Mouse (Mus musculus): ENCODE data around the gene Plcg2. TPM values are rescaled to one million over a fixed set of nuclear protein-coding genes. Genes with fewer than 3 reads are reported as not detected.

Plcg2 gene
- polyA plus RNA-seq, 1 experiment from 2014 or later: 2.4 TPM

DNA sequence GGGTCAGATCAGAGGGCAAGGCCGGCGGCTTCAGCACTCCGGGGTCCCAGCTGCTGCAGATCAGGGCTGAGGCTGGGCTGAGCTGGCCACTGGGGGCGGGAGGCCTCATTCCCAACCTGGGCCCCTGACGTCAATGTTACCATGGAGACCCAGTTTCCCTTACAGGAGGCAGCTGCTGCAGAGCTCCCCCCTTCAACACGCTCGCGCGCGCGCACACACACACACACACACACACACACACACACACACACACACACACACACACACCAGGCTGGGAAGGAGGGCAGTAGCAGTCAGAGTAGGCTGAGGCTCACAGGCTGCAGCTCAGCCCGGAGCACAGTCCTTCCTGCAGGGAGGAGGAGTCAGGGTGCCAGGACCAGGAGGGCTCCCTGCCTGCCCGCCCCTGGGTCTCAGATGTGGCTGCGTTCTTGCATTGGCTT lies 27.7 kb upstream of the Plcg2 start:
- TF ChIP-seq CTCF (IDR thresholded peaks at IDR 0.05; ENCODE audit: low read depth) (peak; percentile 40; the same call in 1 of the 2 replicates), EP300 (optimal IDR thresholded peaks at IDR 0.05) (no peak)
- Histone ChIP-seq H3K4me2 (replicated peaks; ENCODE audit: low read depth) (peak overlapping the region; percentile 42), H3K27ac (replicated peaks) (0 out of 2 replicates have a peak overlapping the region, but pooled peaks have one; percentile 18), H3K27me3 (ENCODE audit: control insufficient read depth, insufficient read depth, low read length) (no peaks in the 10 kb centered on the region), H3K9me3 (ENCODE audit: control insufficient read depth, low read length) (no peaks in the 10 kb centered on the region), H3K4me3 (ENCODE audit: low read depth, low read length) (no peak overlapping the region), H3K9ac (ENCODE audit: low read length) (no peak overlapping the region; the same call in 1 of the 2 replicates), H3K36me3 (ENCODE audit: control insufficient read depth, insufficient read depth, low read length) (no peaks in the 10 kb centered on the region), H3K4me1 (replicated peaks; ENCODE audit: control insufficient read depth, insufficient read depth) (no peaks in the 10 kb centered on the region)
- under 1% methylated on average over 10 of the region's 14 CpGs for WGBS
- DNase-seq (ENCODE audit: low spot score) (peak; percentile 75), ATAC-seq (ENCODE audit: low FRiP score, low TSS enrichment) (peak; percentile 74)

DNA sequence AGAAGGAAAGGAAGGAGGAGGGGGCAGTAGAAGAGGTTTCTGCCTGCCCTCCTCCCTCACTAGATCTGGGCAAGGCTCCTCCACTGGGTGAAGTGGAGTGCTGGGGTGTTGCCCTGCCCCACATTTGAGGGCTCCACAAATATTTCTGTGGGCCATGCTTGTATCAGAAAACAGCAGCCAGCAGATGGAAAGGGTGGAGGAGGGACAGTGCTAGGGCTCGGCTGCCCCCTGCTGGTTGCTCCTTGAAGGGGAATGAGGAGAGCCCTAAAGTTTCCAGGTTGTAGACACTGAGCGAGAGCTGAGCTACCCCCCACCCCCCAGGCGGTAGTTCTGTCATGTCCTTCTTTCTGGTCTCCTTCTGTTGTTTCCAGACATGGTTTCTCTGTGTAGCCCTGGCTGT lies 26.9 kb upstream of the Plcg2 start:
- no peaks in the 10 kb centered on the region for H3K4me1 ChIP-seq (replicated peaks; ENCODE audit: control insufficient read depth, insufficient read depth)

DNA sequence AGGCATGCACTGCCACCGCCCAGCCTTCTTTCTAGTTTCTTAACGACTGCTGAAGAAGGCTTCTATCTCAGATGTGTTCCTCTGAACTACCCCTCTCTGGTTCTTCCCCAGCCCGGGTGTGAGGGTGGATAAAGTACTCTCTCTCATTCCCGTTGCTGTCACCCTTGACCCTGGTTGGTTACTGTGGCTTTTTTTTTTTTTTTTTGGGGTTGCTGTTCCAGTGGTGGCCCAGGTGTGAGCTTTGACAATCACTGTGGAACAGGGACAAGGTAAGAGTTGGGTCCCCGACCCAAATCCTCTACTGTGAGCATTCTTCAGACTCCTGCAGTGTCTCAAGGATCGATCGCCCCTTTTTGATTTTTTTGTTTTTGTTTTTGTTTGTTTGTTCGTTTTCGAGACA lies 26.4 kb upstream of the Plcg2 start:
- 70% methylated on average over 9 of the region's 9 CpGs for WGBS
- ATAC-seq (ENCODE audit: low FRiP score, low TSS enrichment): no peak
- no peaks in the 10 kb centered on the region for H3K27me3 ChIP-seq (ENCODE audit: control insufficient read depth, insufficient read depth, low read length)

More for the DNA sequence above, 26.9 kb upstream of the Plcg2 start:
- TF ChIP-seq EP300 (optimal IDR thresholded peaks at IDR 0.05): no peak
- TF ChIP-seq CTCF (IDR thresholded peaks at IDR 0.05; ENCODE audit: low read depth): peak; percentile 86
- ATAC-seq (ENCODE audit: low FRiP score, low TSS enrichment) (peak; percentile 59), DNase-seq (ENCODE audit: low spot score) (peak; percentile 82)
- H3K4me2 ChIP-seq (replicated peaks; ENCODE audit: low read depth): no peak overlapping the region
- no peak overlapping the region for H3K27ac ChIP-seq (replicated peaks)
- H3K9me3 ChIP-seq (ENCODE audit: control insufficient read depth, low read length): no peaks in the 10 kb centered on the region
- 33% methylated on average over 3 of the region's 3 CpGs for WGBS
- no peak overlapping the region for H3K9ac ChIP-seq (ENCODE audit: low read length)
- H3K27me3 ChIP-seq (ENCODE audit: control insufficient read depth, insufficient read depth, low read length): no peaks in the 10 kb centered on the region
- H3K4me3 ChIP-seq (ENCODE audit: low read depth, low read length): no peak overlapping the region
- H3K36me3 ChIP-seq (ENCODE audit: control insufficient read depth, insufficient read depth, low read length): no peaks in the 10 kb centered on the region

DNA sequence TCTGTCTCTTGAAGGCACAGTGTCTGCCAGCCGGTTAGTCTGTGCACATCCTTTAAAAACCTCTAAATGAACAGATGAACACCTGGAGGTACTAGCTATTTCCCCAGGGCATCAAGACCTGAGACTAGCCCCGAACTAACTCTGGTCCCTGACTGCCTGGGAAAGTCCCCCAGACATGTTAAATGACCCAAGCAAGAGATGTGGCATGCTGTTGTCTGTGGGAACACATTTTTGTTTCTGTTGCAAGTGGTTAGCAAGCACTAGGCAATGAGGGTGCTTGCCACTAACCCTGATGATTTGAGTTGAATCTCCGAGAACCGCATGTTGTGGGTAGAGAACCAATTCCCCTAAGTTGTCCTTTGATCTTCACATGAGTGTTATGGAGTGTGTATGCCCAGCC lies 25.8 kb upstream of the Plcg2 start:
- H3K4me2 ChIP-seq (replicated peaks; ENCODE audit: low read depth): no peak overlapping the region
- no peaks in the 10 kb centered on the region for H3K36me3 ChIP-seq (ENCODE audit: control insufficient read depth, insufficient read depth, low read length)
- no peak overlapping the region for H3K9ac ChIP-seq (ENCODE audit: low read length)
- H3K27ac ChIP-seq (replicated peaks): no peak overlapping the region
- H3K9me3 ChIP-seq (ENCODE audit: control insufficient read depth, low read length): no peaks in the 10 kb centered on the region
- DNase-seq (ENCODE audit: low spot score) (no peak), ATAC-seq (ENCODE audit: low FRiP score, low TSS enrichment) (no peak)
- H3K27me3 ChIP-seq (ENCODE audit: control insufficient read depth, insufficient read depth, low read length): no peaks in the 10 kb centered on the region
- TF ChIP-seq CTCF (IDR thresholded peaks at IDR 0.05; ENCODE audit: low read depth) (no peak), EP300 (optimal IDR thresholded peaks at IDR 0.05) (no peak)
- H3K4me3 ChIP-seq (ENCODE audit: low read depth, low read length): no peak overlapping the region
- WGBS: 90% methylated on average over 4 of the region's 4 CpGs
- H3K4me1 ChIP-seq (replicated peaks; ENCODE audit: control insufficient read depth, insufficient read depth): no peaks in the 10 kb centered on the region

More for the DNA sequence above, 26.4 kb upstream of the Plcg2 start:
- H3K4me1 ChIP-seq (replicated peaks; ENCODE audit: control insufficient read depth, insufficient read depth): no peaks in the 10 kb centered on the region
- TF ChIP-seq EP300 (optimal IDR thresholded peaks at IDR 0.05) (no peak), CTCF (IDR thresholded peaks at IDR 0.05; ENCODE audit: low read depth) (no peak)
- H3K9ac ChIP-seq (ENCODE audit: low read length): no peak overlapping the region
- DNase-seq (ENCODE audit: low spot score): no peak
- no peak overlapping the region for H3K4me3 ChIP-seq (ENCODE audit: low read depth, low read length)
- no peak overlapping the region for H3K4me2 ChIP-seq (replicated peaks; ENCODE audit: low read depth)
- H3K36me3 ChIP-seq (ENCODE audit: control insufficient read depth, insufficient read depth, low read length): no peaks in the 10 kb centered on the region
- H3K9me3 ChIP-seq (ENCODE audit: control insufficient read depth, low read length): no peaks in the 10 kb centered on the region
- H3K27ac ChIP-seq (replicated peaks): no peak overlapping the region

DNA sequence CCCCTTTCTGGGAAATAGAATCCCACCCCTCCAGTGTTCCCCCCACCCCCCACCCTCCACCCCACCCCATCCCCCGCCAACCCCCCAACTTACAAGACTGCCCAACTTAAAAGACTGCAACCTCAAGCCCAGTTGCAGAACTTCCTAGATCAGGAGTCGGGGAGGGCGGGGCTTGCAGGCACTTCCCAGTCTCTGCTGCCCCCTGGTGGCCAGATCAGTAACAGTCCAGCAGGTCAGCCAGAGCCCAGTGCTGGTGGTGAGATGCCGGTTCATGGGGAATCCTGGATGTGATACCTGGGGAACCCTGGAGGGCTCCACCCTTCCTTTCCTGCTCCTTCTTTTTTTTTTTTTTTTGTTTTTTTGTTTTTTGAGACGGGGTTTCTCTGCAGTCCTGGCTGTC lies 23.1 kb upstream of the Plcg2 start:
- Histone ChIP-seq H3K36me3 (ENCODE audit: control insufficient read depth, insufficient read depth, low read length) (no peaks in the 10 kb centered on the region), H3K27me3 (ENCODE audit: control insufficient read depth, insufficient read depth, low read length) (no peaks in the 10 kb centered on the region), H3K27ac (replicated peaks) (no peak overlapping the region), H3K4me1 (replicated peaks; ENCODE audit: control insufficient read depth, insufficient read depth) (no peaks in the 10 kb centered on the region), H3K9ac (ENCODE audit: low read length) (no peak overlapping the region), H3K9me3 (ENCODE audit: control insufficient read depth, low read length) (no peaks in the 10 kb centered on the region), H3K4me3 (ENCODE audit: low read depth, low read length) (no peak overlapping the region), H3K4me2 (replicated peaks; ENCODE audit: low read depth) (no peak overlapping the region)
- WGBS: 0% methylated on average over 5 of the region's 5 CpGs
- DNase-seq (ENCODE audit: low spot score) (peak; percentile 95), ATAC-seq (ENCODE audit: low FRiP score, low TSS enrichment) (peak; percentile 72)
- peak; percentile 92 for TF ChIP-seq CTCF (IDR thresholded peaks at IDR 0.05; ENCODE audit: low read depth)
- no peak for TF ChIP-seq EP300 (optimal IDR thresholded peaks at IDR 0.05)

DNA sequence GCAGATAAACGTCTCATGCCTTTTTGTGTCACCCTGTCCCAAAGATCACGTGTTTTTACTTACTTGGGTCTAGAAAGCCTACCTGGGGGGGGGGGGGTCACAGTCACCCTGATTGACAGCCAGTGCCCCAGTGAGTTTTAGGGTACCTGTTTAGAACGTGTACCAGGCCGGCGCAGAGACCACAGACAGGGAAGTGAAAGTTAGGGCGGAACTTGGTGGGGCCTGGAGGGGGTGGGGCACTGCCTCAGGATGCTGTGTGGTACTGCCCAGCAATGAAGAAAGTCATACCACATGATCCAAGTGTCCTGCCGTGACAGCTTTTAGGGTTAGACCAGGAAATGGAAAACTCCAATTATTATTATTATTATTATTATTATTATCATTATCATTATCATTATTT lies 22.3 kb upstream of the Plcg2 start:
- no peak overlapping the region for H3K27ac ChIP-seq (replicated peaks)
- TF ChIP-seq EP300 (optimal IDR thresholded peaks at IDR 0.05): no peak
- no peak for TF ChIP-seq CTCF (IDR thresholded peaks at IDR 0.05; ENCODE audit: low read depth)
- H3K4me2 ChIP-seq (replicated peaks; ENCODE audit: low read depth): no peak overlapping the region
- DNase-seq (ENCODE audit: low spot score): no peak
- no peak for ATAC-seq (ENCODE audit: low FRiP score, low TSS enrichment)
- no peaks in the 10 kb centered on the region for H3K27me3 ChIP-seq (ENCODE audit: control insufficient read depth, insufficient read depth, low read length)
- H3K9ac ChIP-seq (ENCODE audit: low read length): no peak overlapping the region
- no peak overlapping the region for H3K4me3 ChIP-seq (ENCODE audit: low read depth, low read length)
- no peaks in the 10 kb centered on the region for H3K9me3 ChIP-seq (ENCODE audit: control insufficient read depth, low read length)
- H3K36me3 ChIP-seq (ENCODE audit: control insufficient read depth, insufficient read depth, low read length): no peaks in the 10 kb centered on the region
- H3K4me1 ChIP-seq (replicated peaks; ENCODE audit: control insufficient read depth, insufficient read depth): no peaks in the 10 kb centered on the region
- WGBS: 78% methylated on average over 7 of the region's 7 CpGs

Data from stomach, postnatal 0 days (tissue).